Mouse (Mus musculus) embryonic facial prominence, embryonic 14.5 days (tissue): Measurements from ENCODE around the gene Heatr6. TPM values are rescaled to one million over a fixed set of nuclear protein-coding genes. Genes with fewer than 3 reads are reported as not detected.
A peak's percentile ranks its signal among the peaks of the same experiment; 100 is the strongest.

Source experiments
- ATAC-seq: fragments of 200-750 bp; cut with Nextera tagmentation; 2 replicates; pipeline ENCODE4 v1.8.0; 2017; ENCODE audit warnings: low read depth, moderate number of reproducible peaks, moderate TSS enrichment
- DNase-seq: peaks from one replicate; pipeline ENCODE4 v3.0.0-alpha.2; 2015; ENCODE audit warnings: low spot score
- H3K27ac ChIP-seq: fragments of 300-500 bp; sonication (generic); replicated peaks from 2 replicates; pipeline ENCODE4 v1.5.1; 2014; ENCODE audit warnings: low read depth, mild to moderate bottlenecking, low read length, moderate library complexity
- H3K27me3 ChIP-seq: fragments of 300-500 bp; sonication (generic); replicated peaks from 2 replicates; pipeline ENCODE4 v1.6.1; 2014; ENCODE audit warnings: low read length; ENCODE audit not compliant: control insufficient read depth, insufficient read depth
- H3K36me3 ChIP-seq: fragments of 300-500 bp; sonication (generic); 2 replicates; pipeline ENCODE4 v1.6.1; 2014; ENCODE audit warnings: low read length, mixed read lengths; ENCODE audit not compliant: control insufficient read depth, insufficient read depth
- H3K4me1 ChIP-seq: fragments of 300-500 bp; sonication (generic); 2 replicates; pipeline ENCODE4 v1.6.1; 2014; ENCODE audit warnings: antibody characterized with exemption, low read length; ENCODE audit not compliant: control insufficient read depth, insufficient read depth
- H3K4me2 ChIP-seq: fragments of 300-500 bp; sonication (generic); 2 replicates; pipeline ENCODE4 v1.6.1; 2014; ENCODE audit warnings: low read depth, mild to moderate bottlenecking, low read length, moderate library complexity, mixed read lengths
- H3K4me3 ChIP-seq: fragments of 300-500 bp; sonication (generic); 2 replicates; pipeline ENCODE4 v1.5.1; 2014; ENCODE audit warnings: low read depth, mild to moderate bottlenecking, low read length
- H3K9ac ChIP-seq: fragments of 300-500 bp; sonication (generic); 2 replicates; pipeline ENCODE4 v1.6.1; 2014; ENCODE audit warnings: low read depth, mild to moderate bottlenecking, low read length, moderate library complexity, mixed read lengths
- H3K9me3 ChIP-seq: fragments of 300-500 bp; sonication (generic); 2 replicates; pipeline ENCODE4 v1.6.1; 2016; ENCODE audit warnings: low read length; ENCODE audit not compliant: control insufficient read depth
- WGBS: fragments of 180-500 bp; shearing (Covaris S2); extraction: QIAGEN DNeasy Blood & Tissue Kit; methylation state at CpG from one replicate; pipeline ENCODE4 v1.1.7; 2014; 5-methylcytosine and 5-hydroxymethylcytosine counted together
- polyA plus RNA-seq: library from polyadenylated mRNA; unstranded; fragments of >200 nt; fragmentation: Nextera tagmentation; extraction: Ambion mirVana; gene quantifications from 2 replicates; pipeline ENCODE4 v1.2.1, GENCODE M21; 2014

Gene Heatr6
- polyA plus RNA-seq, 1 experiment from 2014 or later, result 19.2 TPM

GRCm38 (mm10) chr11:83786835-83787234 lies 33.3 kb downstream of the Heatr6 start:
- WGBS, result 59% methylated on average over 4 of the region's 4 CpGs
- no peak for ATAC-seq

GRCm38 (mm10) chr11:83787401-83788021 lies 34.0 kb downstream of the Heatr6 start:
- Histone ChIP-seq H3K4me3 (no peak overlapping the region), H3K36me3 (peaks cover 13% of the 10 kb centered on the region; the same call in 1 of the 2 replicates), H3K9ac (no peak overlapping the region), H3K4me1 (no peaks in the 10 kb centered on the region), H3K4me2 (no peak overlapping the region), H3K27ac (no peak overlapping the region), H3K27me3 (no peaks in the 10 kb centered on the region), H3K9me3 (no peaks in the 10 kb centered on the region)
- no peak for ATAC-seq
- DNase-seq, result no peak
- WGBS, result 84% methylated on average over 15 of the region's 15 CpGs

More at GRCm38 (mm10) chr11:83786835-83787234, 33.3 kb downstream of the Heatr6 start:
- Histone ChIP-seq H3K27ac (no peak overlapping the region), H3K9me3 (no peaks in the 10 kb centered on the region), H3K4me1 (no peaks in the 10 kb centered on the region), H3K9ac (no peak overlapping the region), H3K27me3 (no peaks in the 10 kb centered on the region), H3K36me3 (peaks cover 17% of the 10 kb centered on the region; the same call in 1 of the 2 replicates), H3K4me3 (no peak overlapping the region), H3K4me2 (no peak overlapping the region)
- DNase-seq, result peak; percentile 24

GRCm38 (mm10) chr11:83788331-83788730 lies 34.8 kb downstream of the Heatr6 start:
- WGBS, result 70% methylated on average over 8 of the region's 8 CpGs
- peaks cover 4% of the 10 kb centered on the region; the same call in 1 of the 2 replicates for H3K36me3 ChIP-seq
- no peak for DNase-seq
- no peaks in the 10 kb centered on the region for H3K27me3 ChIP-seq
- no peak overlapping the region for H3K4me2 ChIP-seq
- no peaks in the 10 kb centered on the region for H3K9me3 ChIP-seq
- H3K4me3 ChIP-seq, result no peak overlapping the region
- no peak overlapping the region for H3K9ac ChIP-seq
- ATAC-seq, result no peak
- no peak overlapping the region for H3K27ac ChIP-seq
- no peaks in the 10 kb centered on the region for H3K4me1 ChIP-seq

- WGBS, result 59% methylated on average over 13 of the region's 13 CpGs
- ATAC-seq (no peak), DNase-seq (peak; percentile 59)
- H3K4me1 ChIP-seq, result no peaks in the 10 kb centered on the region
- no peak overlapping the region for H3K9ac ChIP-seq
- H3K27ac ChIP-seq, result no peak overlapping the region
- no peak overlapping the region for H3K4me2 ChIP-seq
- H3K4me3 ChIP-seq, result no peak overlapping the region
- H3K36me3 ChIP-seq, result no peaks in the 10 kb centered on the region
- no peaks in the 10 kb centered on the region for H3K27me3 ChIP-seq
- H3K9me3 ChIP-seq, result no peaks in the 10 kb centered on the region
Observed at GRCm38 (mm10) chr11:83789259-83789658, 35.8 kb downstream of the Heatr6 start.

GRCm38 (mm10) chr11:83791133-83791532 lies 37.6 kb downstream of the Heatr6 start:
- Histone ChIP-seq H3K36me3 (no peaks in the 10 kb centered on the region), H3K9me3 (no peaks in the 10 kb centered on the region), H3K4me3 (no peak overlapping the region), H3K27ac (no peak overlapping the region), H3K4me1 (no peaks in the 10 kb centered on the region), H3K9ac (no peak overlapping the region), H3K4me2 (no peak overlapping the region), H3K27me3 (no peaks in the 10 kb centered on the region)
- ATAC-seq, result no peak
- WGBS, result 61% methylated on average over 4 of the region's 4 CpGs
- no peak for DNase-seq

GRCm38 (mm10) chr11:83792316-83792914 lies 38.9 kb downstream of the Heatr6 start:
- Histone ChIP-seq H3K27me3 (no peaks in the 10 kb centered on the region), H3K4me1 (no peaks in the 10 kb centered on the region), H3K36me3 (no peaks in the 10 kb centered on the region), H3K4me2 (no peak overlapping the region), H3K9me3 (no peaks in the 10 kb centered on the region), H3K9ac (no peak overlapping the region), H3K4me3 (no peak overlapping the region), H3K27ac (no peak overlapping the region)
- ATAC-seq, result no peak
- 83% methylated on average over 12 of the region's 12 CpGs for WGBS
- no peak for DNase-seq

- Histone ChIP-seq H3K9me3 (no peaks in the 10 kb centered on the region), H3K36me3 (no peaks in the 10 kb centered on the region), H3K4me2 (no peak overlapping the region), H3K27ac (no peak overlapping the region), H3K4me1 (no peaks in the 10 kb centered on the region), H3K27me3 (no peaks in the 10 kb centered on the region), H3K4me3 (no peak overlapping the region), H3K9ac (no peak overlapping the region)
- WGBS, result 79% methylated on average over 14 of the region's 14 CpGs
- ATAC-seq (no peak), DNase-seq (no peak)
Observed at GRCm38 (mm10) chr11:83793264-83793663, 39.8 kb downstream of the Heatr6 start.

- no peak overlapping the region for H3K4me3 ChIP-seq
- H3K9ac ChIP-seq, result no peak overlapping the region
- 65% methylated on average over 6 of the region's 6 CpGs for WGBS
- H3K4me1 ChIP-seq, result no peaks in the 10 kb centered on the region
- H3K36me3 ChIP-seq, result no peaks in the 10 kb centered on the region
- DNase-seq (peak; percentile 65), ATAC-seq (peak; percentile 67; the same call in 1 of the 2 replicates)
- no peak overlapping the region for H3K4me2 ChIP-seq
- no peaks in the 10 kb centered on the region for H3K27me3 ChIP-seq
- H3K9me3 ChIP-seq, result no peaks in the 10 kb centered on the region
- no peak overlapping the region for H3K27ac ChIP-seq
Observed at GRCm38 (mm10) chr11:83796112-83796511, 42.6 kb downstream of the Heatr6 start.
